Mouse (Mus musculus): ENCODE measurements around the gene Cdh11. TPM values are rescaled to one million over a fixed set of nuclear protein-coding genes. Genes with fewer than 3 reads are reported as not detected.

Cdh11 gene
- total and polyA plus RNA-seq, 2 experiments from 2014 or later = 18.2 to 27.6 TPM

DNA sequence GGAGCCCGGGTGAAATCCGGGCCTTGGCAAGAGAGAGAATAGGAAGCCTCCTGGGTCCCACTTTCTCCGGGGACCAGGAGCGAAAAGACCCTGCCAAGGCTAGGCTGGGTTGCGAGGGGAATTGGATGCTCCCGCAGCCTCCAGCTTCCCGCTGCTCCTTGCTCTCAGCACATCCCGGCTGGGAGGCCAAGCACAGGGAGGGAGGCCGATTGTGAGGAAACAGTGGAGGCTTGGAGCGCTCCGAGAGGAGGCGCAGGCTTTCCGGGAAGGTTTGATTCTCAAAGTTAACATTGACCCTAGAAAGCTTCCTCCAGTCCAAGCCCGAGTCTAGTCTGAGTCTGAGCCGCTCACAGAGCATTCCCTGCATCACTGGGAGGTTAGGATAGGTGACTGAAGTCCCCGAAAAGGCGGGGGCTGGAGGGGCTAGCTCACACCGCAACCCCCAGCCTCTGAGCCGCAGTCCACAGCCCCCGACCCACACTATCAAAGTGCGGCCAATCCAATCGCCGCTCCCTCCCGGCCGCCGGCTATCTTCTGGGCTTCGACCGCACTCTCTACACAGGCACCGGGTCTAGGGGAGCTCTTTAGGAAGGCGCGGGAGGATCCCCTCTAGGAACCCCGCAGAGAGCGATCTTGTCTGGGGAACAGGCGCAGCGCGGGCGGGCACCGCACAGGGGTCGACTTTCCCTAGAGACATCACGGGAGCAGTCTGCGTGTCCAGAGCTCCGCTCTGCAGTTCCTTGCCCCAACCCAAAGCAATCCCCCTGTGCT is 1.4 kb downstream of the Cdh11 start:
- under 1% methylated on average over 41 of the region's 42 CpGs for WGBS
- TF ChIP-seq CTCF (IDR thresholded peaks at IDR 0.05; ENCODE audit: low read depth) (no peak), EP300 (IDR thresholded peaks at IDR 0.05; ENCODE audit: low read depth) (no peak)
- H3K9me3 ChIP-seq (replicated peaks; ENCODE audit: control insufficient read depth, low read length) = no peaks in the 10 kb centered on the region
- peak overlapping the region; percentile 70 for H3K4me2 ChIP-seq (ENCODE audit: low read depth, low read length)
- peaks cover 20% of the 10 kb centered on the region for H3K4me1 ChIP-seq (ENCODE audit: control insufficient read depth, insufficient read depth)
- peaks cover 54% of the 10 kb centered on the region for H3K27me3 ChIP-seq (ENCODE audit: control insufficient read depth, insufficient read depth, low read length)
- H3K36me3 ChIP-seq (replicated peaks; ENCODE audit: control insufficient read depth, insufficient read depth, low read length) = no peaks in the 10 kb centered on the region
- ATAC-seq (ENCODE audit: insufficient read depth, low read depth) (0 out of 2 replicates have a peak, but pooled peaks have one; percentile 3), DNase-seq (ENCODE audit: low spot score) (no peak)
- peak overlapping the region; percentile 18 for H3K27ac ChIP-seq (ENCODE audit: low read depth)
- peak overlapping the region; percentile 59 for H3K4me3 ChIP-seq (ENCODE audit: low read depth, low read length)
- peak overlapping the region; percentile 32 for H3K9ac ChIP-seq (replicated peaks; ENCODE audit: low read depth, low read length)

DNA sequence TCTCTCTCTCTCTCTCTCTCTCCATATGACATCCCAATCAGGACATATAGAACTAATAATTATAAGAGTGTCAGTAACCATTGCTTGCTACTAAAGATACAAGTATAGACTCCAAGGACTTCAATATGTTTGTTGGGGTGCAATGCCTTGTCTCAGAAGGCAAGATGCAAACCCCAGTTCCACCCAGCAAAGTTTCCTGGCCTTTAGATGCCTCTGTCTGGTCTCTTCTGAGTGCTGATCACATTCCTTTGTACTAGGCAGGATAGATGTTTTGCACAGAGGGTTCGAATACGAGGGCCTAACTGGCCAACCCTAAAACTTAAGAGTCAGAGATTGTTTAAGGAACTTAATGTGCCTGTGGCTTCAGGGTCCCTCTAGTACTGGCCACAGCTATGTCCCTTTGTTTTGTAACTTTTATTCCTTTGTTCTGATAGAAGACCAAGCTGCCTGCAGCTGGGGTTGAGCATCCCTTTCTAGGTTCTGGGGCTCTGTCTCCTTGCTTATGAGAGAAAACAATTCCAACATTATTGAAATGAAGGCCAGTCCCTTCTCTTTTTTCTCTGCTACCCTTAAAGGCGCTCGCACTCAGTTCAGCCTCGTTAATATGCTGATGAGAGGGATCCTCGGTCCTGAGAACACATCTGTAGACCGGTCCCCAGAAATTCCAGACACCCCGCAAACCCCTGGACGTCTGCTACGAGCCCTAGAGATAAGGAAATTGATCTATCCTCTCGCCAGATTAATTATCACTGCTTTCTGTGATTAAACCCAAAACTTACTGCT is 2.5 kb downstream of the Cdh11 start:
- peak overlapping the region; percentile 32; the same call in 1 of the 2 replicates for H3K9ac ChIP-seq (replicated peaks; ENCODE audit: low read depth, low read length)
- no peak for TF ChIP-seq EP300 (IDR thresholded peaks at IDR 0.05; ENCODE audit: low read depth)
- TF ChIP-seq CTCF (IDR thresholded peaks at IDR 0.05; ENCODE audit: low read depth) = no peak
- ATAC-seq (ENCODE audit: insufficient read depth, low read depth) (no peak), DNase-seq (ENCODE audit: low spot score) (no peak)
- peak overlapping the region; percentile 70 for H3K4me2 ChIP-seq (ENCODE audit: low read depth, low read length)
- H3K9me3 ChIP-seq (replicated peaks; ENCODE audit: control insufficient read depth, low read length) = no peaks in the 10 kb centered on the region
- peaks cover 50% of the 10 kb centered on the region for H3K27me3 ChIP-seq (ENCODE audit: control insufficient read depth, insufficient read depth, low read length)
- peak overlapping the region; percentile 59 for H3K4me3 ChIP-seq (ENCODE audit: low read depth, low read length)
- H3K4me1 ChIP-seq (ENCODE audit: control insufficient read depth, insufficient read depth) = peaks cover 20% of the 10 kb centered on the region
- WGBS = 14% methylated on average over 11 of the region's 11 CpGs
- H3K27ac ChIP-seq (ENCODE audit: low read depth) = no peak overlapping the region
- no peaks in the 10 kb centered on the region for H3K36me3 ChIP-seq (replicated peaks; ENCODE audit: control insufficient read depth, insufficient read depth, low read length)

DNA sequence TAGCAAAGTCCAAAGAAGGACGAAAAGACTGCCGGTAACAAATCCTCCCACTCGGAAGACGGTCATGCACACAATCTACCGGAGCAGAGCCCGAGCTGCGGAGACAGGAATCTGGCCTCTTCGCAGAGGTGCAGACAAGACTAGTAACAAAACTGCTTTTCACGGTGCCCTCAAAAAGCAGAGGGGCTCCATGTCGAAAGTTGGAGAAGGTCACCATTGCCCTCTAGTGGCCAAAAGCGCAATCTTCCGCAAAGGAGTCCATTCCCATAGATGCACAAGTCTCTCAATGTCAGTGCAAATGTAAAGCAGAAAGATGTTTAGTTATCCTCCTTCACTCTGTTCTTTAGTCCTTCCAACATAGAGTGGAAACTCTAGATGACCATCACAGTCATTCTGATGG is 4.5 kb downstream of the Cdh11 start:
- H3K27me3 ChIP-seq (ENCODE audit: control insufficient read depth, insufficient read depth, low read length) = peaks cover 34% of the 10 kb centered on the region
- peak overlapping the region; percentile 64 for H3K4me2 ChIP-seq (ENCODE audit: low read depth, low read length)
- peak; percentile 79 for DNase-seq (ENCODE audit: low spot score)
- H3K27ac ChIP-seq (ENCODE audit: low read depth) = no peak overlapping the region
- peaks cover 9% of the 10 kb centered on the region; the same call in 1 of the 2 replicates for H3K4me1 ChIP-seq (ENCODE audit: control insufficient read depth, insufficient read depth)
- no peak for TF ChIP-seq EP300 (IDR thresholded peaks at IDR 0.05; ENCODE audit: low read depth)
- TF ChIP-seq CTCF (IDR thresholded peaks at IDR 0.05; ENCODE audit: low read depth) = peak; percentile 90
- ATAC-seq (ENCODE audit: insufficient read depth, low read depth) = peak; percentile 18; the same call in 1 of the 2 replicates
- H3K4me3 ChIP-seq (ENCODE audit: low read depth, low read length) = peak overlapping the region; percentile 41
- H3K9ac ChIP-seq (replicated peaks; ENCODE audit: low read depth, low read length) = 0 out of 2 replicates have a peak overlapping the region, but pooled peaks have one; percentile 5
- H3K36me3 ChIP-seq (replicated peaks; ENCODE audit: control insufficient read depth, insufficient read depth, low read length) = no peaks in the 10 kb centered on the region
- H3K9me3 ChIP-seq (replicated peaks; ENCODE audit: control insufficient read depth, low read length) = no peaks in the 10 kb centered on the region
- WGBS = 3% methylated on average over 12 of the region's 12 CpGs

DNA sequence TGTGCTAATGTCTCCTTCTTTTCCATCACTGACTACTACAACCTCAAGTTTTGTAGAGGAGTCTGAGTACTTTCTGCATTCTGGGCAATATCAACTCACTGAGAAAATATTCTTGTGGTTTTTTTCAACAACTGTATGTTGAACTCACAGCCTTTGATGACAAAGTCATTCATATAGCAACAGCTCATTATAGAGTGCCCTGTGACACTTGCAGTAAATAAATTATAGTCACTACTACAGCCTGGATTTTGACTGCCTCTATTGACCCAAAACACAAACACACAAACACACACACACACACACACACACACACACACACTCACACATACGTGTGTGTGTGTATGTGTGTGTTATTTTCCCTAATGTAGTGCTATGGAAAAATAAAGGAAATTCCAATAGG is 10.8 kb downstream of the Cdh11 start:
- H3K27ac ChIP-seq (ENCODE audit: low read depth) = no peak overlapping the region
- H3K36me3 ChIP-seq (replicated peaks; ENCODE audit: control insufficient read depth, insufficient read depth, low read length) = no peaks in the 10 kb centered on the region
- H3K9ac ChIP-seq (replicated peaks; ENCODE audit: low read depth, low read length) = no peak overlapping the region
- 87% methylated on average over 1 of the region's 1 CpGs for WGBS
- no peak overlapping the region for H3K4me3 ChIP-seq (ENCODE audit: low read depth, low read length)
- DNase-seq (ENCODE audit: low spot score) = no peak
- no peaks in the 10 kb centered on the region for H3K9me3 ChIP-seq (replicated peaks; ENCODE audit: control insufficient read depth, low read length)
- H3K4me2 ChIP-seq (ENCODE audit: low read depth, low read length) = no peak overlapping the region
- no peaks in the 10 kb centered on the region for H3K4me1 ChIP-seq (ENCODE audit: control insufficient read depth, insufficient read depth)
- H3K27me3 ChIP-seq (ENCODE audit: control insufficient read depth, insufficient read depth, low read length) = no peaks in the 10 kb centered on the region
- no peak for ATAC-seq (ENCODE audit: insufficient read depth, low read depth)
- TF ChIP-seq CTCF (IDR thresholded peaks at IDR 0.05; ENCODE audit: low read depth) = no peak
- no peak for TF ChIP-seq EP300 (IDR thresholded peaks at IDR 0.05; ENCODE audit: low read depth)

DNA sequence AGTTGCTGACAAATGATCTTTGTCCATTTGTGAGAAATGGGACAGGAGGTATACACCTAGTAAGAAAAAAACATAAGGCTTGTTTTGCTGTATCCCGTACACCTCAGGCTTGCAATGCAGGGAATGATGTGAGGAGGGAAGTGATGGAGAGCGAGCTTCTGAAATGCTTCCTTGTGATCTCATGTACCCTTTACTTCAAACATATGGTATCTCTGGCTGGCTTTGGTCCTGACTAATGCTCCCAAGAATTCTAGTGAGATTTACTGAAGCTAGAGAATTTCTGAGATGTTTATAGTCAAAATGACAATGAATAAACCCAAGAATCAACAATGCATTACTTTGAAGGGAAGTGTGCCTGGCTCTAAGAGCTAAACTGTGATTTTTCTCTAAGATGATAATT is 14.0 kb downstream of the Cdh11 start:
- H3K4me2 ChIP-seq (ENCODE audit: low read depth, low read length) = no peak overlapping the region
- 78% methylated on average over 2 of the region's 2 CpGs for WGBS
- H3K36me3 ChIP-seq (replicated peaks; ENCODE audit: control insufficient read depth, insufficient read depth, low read length) = no peaks in the 10 kb centered on the region
- no peak overlapping the region for H3K9ac ChIP-seq (replicated peaks; ENCODE audit: low read depth, low read length)
- no peak overlapping the region for H3K27ac ChIP-seq (ENCODE audit: low read depth)
- ATAC-seq (ENCODE audit: insufficient read depth, low read depth) (no peak), DNase-seq (ENCODE audit: low spot score) (no peak)
- H3K27me3 ChIP-seq (ENCODE audit: control insufficient read depth, insufficient read depth, low read length) = no peaks in the 10 kb centered on the region
- TF ChIP-seq CTCF (IDR thresholded peaks at IDR 0.05; ENCODE audit: low read depth) = no peak
- TF ChIP-seq EP300 (IDR thresholded peaks at IDR 0.05; ENCODE audit: low read depth) = no peak
- H3K4me3 ChIP-seq (ENCODE audit: low read depth, low read length) = no peak overlapping the region
- H3K9me3 ChIP-seq (replicated peaks; ENCODE audit: control insufficient read depth, low read length) = no peaks in the 10 kb centered on the region
- H3K4me1 ChIP-seq (ENCODE audit: control insufficient read depth, insufficient read depth) = no peaks in the 10 kb centered on the region; the same call in 1 of the 2 replicates

Measured in heart, postnatal 0 days (tissue).